Mouse (Mus musculus) neural tube, embryonic 12.5 days (tissue): Measurements from ENCODE around the gene Slc16a6. TPM values are rescaled to one million over a fixed set of nuclear protein-coding genes. Genes with fewer than 3 reads are reported as not detected.

ENCODE experiments used
- ATAC-seq: fragments of 200-750 bp; cut with Nextera tagmentation; 2 replicates; pipeline ENCODE4 v1.8.0; 2017; ENCODE audit warnings: low read depth, mild to moderate bottlenecking, moderate TSS enrichment, moderate library complexity; ENCODE audit not compliant: low FRiP score
- H3K27ac ChIP-seq: fragments of 300-500 bp; sonication (generic); 2 replicates; pipeline ENCODE4 v1.5.1; 2016
- H3K27me3 ChIP-seq: fragments of 300-500 bp; sonication (generic); replicated peaks from 2 replicates; pipeline ENCODE4 v1.6.1; 2016; ENCODE audit warnings: mild to moderate bottlenecking
- H3K36me3 ChIP-seq: fragments of 300-500 bp; sonication (generic); 2 replicates; pipeline ENCODE4 v1.6.1; 2016; ENCODE audit warnings: mild to moderate bottlenecking
- H3K4me1 ChIP-seq: fragments of 300-500 bp; sonication (generic); 2 replicates; pipeline ENCODE4 v1.6.1; 2016
- H3K4me2 ChIP-seq: fragments of 300-500 bp; sonication (generic); replicated peaks from 2 replicates; pipeline ENCODE4 v1.6.1; 2016; ENCODE audit warnings: mild to moderate bottlenecking
- H3K4me3 ChIP-seq: fragments of 300-500 bp; sonication (generic); 2 replicates; pipeline ENCODE4 v1.5.1; 2016
- H3K9ac ChIP-seq: fragments of 300-500 bp; sonication (generic); 2 replicates; pipeline ENCODE4 v1.6.1; 2016; ENCODE audit warnings: mild to moderate bottlenecking
- H3K9me3 ChIP-seq: fragments of 300-500 bp; sonication (generic); 2 replicates; pipeline ENCODE4 v1.6.1; 2016; ENCODE audit warnings: mild to moderate bottlenecking
- WGBS: fragments of 180-500 bp; shearing (Covaris S2); methylation state at CpG from one replicate; pipeline ENCODE4 v1.1.7; 2016; 5-methylcytosine and 5-hydroxymethylcytosine counted together
- polyA plus RNA-seq: library from polyadenylated mRNA; unstranded; fragments of >200 nt; fragmentation: Nextera tagmentation; extraction: Ambion mirVana; gene quantifications from 2 replicates; pipeline ENCODE4 v1.2.1, GENCODE M21; 2016

The Slc16a6 gene
- polyA plus RNA-seq, 1 experiment from 2014 or later: 4.0 TPM

DNA sequence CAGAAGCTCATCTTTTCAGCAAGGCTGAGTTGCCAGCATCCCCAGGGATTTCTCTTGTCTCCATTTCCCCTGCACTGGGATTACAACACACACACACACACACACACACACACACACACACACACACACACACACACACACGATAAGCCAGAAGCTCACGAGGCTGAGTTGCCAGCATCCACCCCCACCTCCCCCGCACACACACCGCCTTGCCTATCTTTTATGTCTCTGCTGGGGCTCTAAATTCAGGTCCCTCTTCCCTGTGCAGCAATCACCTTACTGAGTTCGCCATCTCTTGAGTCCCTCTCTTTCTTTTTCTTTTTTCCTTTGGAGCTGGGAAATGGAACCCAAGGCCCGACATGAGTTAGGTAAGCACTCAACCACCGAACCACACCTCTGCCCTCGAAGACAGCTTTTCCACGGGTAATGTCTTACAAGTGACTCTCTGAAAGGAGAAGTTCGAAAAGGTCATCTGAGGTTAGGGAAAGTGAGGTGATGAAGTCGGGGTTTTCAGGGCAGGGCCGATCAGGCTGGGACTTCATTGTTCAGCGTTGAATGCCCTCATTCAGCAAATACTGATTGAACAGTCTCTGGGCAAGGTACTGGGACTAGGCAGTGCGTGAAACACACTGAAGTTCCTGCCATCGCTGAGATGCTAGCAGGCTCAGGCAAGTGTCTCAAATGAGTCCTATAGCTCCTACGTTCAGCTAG lies 6.3 kb upstream of the Slc16a6 start:
- no peaks in the 10 kb centered on the region for H3K36me3 ChIP-seq
- H3K4me1 ChIP-seq: peaks cover 22% of the 10 kb centered on the region
- WGBS: 46% methylated on average over 16 of the region's 16 CpGs
- H3K27ac ChIP-seq: no peak overlapping the region
- H3K9ac ChIP-seq: no peak overlapping the region
- no peak for ATAC-seq
- no peaks in the 10 kb centered on the region for H3K9me3 ChIP-seq
- no peak overlapping the region for H3K4me3 ChIP-seq
- no peak overlapping the region for H3K4me2 ChIP-seq
- no peaks in the 10 kb centered on the region; the same call in 1 of the 2 replicates for H3K27me3 ChIP-seq

- Histone ChIP-seq H3K4me3 (no peak overlapping the region), H3K4me1 (peaks cover 26% of the 10 kb centered on the region), H3K27me3 (no peaks in the 10 kb centered on the region; the same call in 1 of the 2 replicates), H3K27ac (no peak overlapping the region), H3K4me2 (no peak overlapping the region), H3K9me3 (no peaks in the 10 kb centered on the region), H3K36me3 (no peaks in the 10 kb centered on the region), H3K9ac (no peak overlapping the region)
- WGBS: 60% methylated on average over 16 of the region's 16 CpGs
- ATAC-seq: no peak
Measured at GRCm38 (mm10) chr11:109477606-109478380, 4.4 kb upstream of the Slc16a6 start.

- H3K4me3 ChIP-seq: no peak overlapping the region
- 40% methylated on average over 6 of the region's 6 CpGs for WGBS
- no peaks in the 10 kb centered on the region; the same call in 1 of the 2 replicates for H3K27me3 ChIP-seq
- no peaks in the 10 kb centered on the region for H3K36me3 ChIP-seq
- H3K27ac ChIP-seq: no peak overlapping the region
- H3K4me1 ChIP-seq: peaks cover 33% of the 10 kb centered on the region
- no peaks in the 10 kb centered on the region for H3K9me3 ChIP-seq
- no peak for ATAC-seq
- no peak overlapping the region for H3K9ac ChIP-seq
- 0 out of 2 replicates have a peak overlapping the region, but pooled peaks have one; percentile 14 for H3K4me2 ChIP-seq
Measured at GRCm38 (mm10) chr11:109476653-109477052, 3.3 kb upstream of the Slc16a6 start.

GRCm38 (mm10) chr11:109476241-109476640 lies 2.8 kb upstream of the Slc16a6 start:
- no peak for ATAC-seq
- no peaks in the 10 kb centered on the region; the same call in 1 of the 2 replicates for H3K27me3 ChIP-seq
- H3K4me1 ChIP-seq: peaks cover 36% of the 10 kb centered on the region
- WGBS: 11% methylated on average over 2 of the region's 2 CpGs
- no peak overlapping the region for H3K4me3 ChIP-seq
- no peaks in the 10 kb centered on the region for H3K9me3 ChIP-seq
- no peak overlapping the region for H3K27ac ChIP-seq
- no peak overlapping the region for H3K9ac ChIP-seq
- no peaks in the 10 kb centered on the region for H3K36me3 ChIP-seq
- H3K4me2 ChIP-seq: 0 out of 2 replicates have a peak overlapping the region, but pooled peaks have one; percentile 14

DNA sequence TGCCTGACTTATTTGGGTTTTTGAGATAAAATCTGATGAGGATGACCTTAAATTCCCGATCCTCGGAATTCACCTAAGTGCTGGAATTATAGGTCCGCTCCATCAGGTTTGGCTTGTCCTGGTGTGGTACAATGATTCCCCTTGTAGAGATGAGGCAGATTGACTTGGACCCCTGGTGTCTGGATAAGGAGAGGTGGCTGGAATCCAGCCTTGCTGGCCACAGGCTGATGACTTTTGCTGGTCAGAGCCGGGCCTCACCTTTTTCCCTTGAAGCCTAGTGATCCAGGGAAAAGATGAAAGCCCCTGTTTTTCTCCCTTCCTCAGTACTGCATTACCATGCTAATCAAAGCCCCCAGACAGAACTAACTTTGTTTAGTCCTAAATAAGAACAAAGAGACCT lies 2.3 kb upstream of the Slc16a6 start:
- H3K36me3 ChIP-seq: no peaks in the 10 kb centered on the region

DNA sequence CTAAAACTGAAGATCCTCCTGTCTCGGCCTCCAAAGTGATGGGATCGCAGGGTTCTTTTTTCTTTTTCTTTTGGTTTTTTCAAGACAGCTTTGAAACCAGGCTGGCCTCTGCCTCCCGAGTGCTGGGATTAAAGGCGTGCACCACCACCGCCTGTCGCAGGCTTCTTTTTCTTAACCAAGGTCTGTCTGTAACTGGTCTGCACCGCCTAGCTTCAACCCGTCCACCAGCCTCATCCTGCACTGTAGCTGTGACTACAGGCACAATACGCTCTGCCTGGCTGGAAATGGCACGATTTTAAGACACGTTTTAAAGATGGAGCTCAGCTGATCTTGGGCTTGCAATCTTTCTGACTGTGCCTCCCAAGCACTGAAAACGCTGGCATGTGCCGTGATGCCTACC lies 1.4 kb upstream of the Slc16a6 start:
- Histone ChIP-seq H3K9ac (no peak overlapping the region), H3K4me1 (peaks cover 33% of the 10 kb centered on the region), H3K36me3 (no peaks in the 10 kb centered on the region), H3K4me2 (no peak overlapping the region), H3K9me3 (no peaks in the 10 kb centered on the region), H3K4me3 (no peak overlapping the region), H3K27me3 (no peaks in the 10 kb centered on the region; the same call in 1 of the 2 replicates), H3K27ac (no peak overlapping the region)
- 80% methylated on average over 13 of the region's 13 CpGs for WGBS
- no peak for ATAC-seq

More for the DNA sequence above, 2.3 kb upstream of the Slc16a6 start:
- ATAC-seq: no peak
- H3K27ac ChIP-seq: no peak overlapping the region
- H3K9me3 ChIP-seq: no peaks in the 10 kb centered on the region
- peaks cover 36% of the 10 kb centered on the region for H3K4me1 ChIP-seq
- no peak overlapping the region for H3K9ac ChIP-seq
- 0 out of 2 replicates have a peak overlapping the region, but pooled peaks have one; percentile 14 for H3K4me2 ChIP-seq
- WGBS: 71% methylated on average over 4 of the region's 4 CpGs
- no peak overlapping the region for H3K4me3 ChIP-seq
- no peaks in the 10 kb centered on the region; the same call in 1 of the 2 replicates for H3K27me3 ChIP-seq

DNA sequence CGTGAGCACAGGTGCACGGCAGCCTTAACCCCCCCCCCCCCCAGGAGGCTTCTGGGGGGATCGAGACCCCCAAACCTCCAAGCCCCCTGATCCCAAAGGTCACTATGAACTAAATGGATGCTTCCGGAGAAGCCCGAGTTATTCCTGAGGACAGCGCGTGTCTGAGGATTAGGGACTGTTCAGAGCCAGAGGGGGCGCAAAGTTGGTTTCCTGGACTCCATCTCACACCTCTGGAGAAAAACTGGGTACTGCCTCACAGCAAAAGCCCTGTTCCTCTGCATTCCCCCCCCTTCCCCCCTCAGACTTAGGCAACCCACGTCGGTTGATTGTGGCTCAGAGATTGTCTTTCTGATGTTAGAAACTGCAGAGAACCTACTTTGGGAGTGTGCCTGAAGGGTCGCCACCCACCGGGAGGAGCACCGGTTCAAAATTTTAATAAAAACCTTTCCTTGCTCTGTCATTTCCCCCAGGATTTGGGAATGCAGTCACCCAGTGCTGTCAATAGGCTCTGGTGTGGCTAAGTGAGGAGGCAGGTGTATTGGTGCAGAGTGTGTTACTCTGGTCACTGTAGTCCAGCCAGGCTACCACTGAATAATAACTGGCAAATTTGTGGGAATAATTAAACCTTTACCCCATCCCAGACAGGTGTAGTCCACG lies 816 bp upstream of the Slc16a6 start:
- 12% methylated on average over 14 of the region's 14 CpGs for WGBS
- Histone ChIP-seq H3K27ac (peak overlapping the region; percentile 86), H3K4me3 (peak overlapping the region; percentile 75), H3K9ac (peak overlapping the region; percentile 96), H3K9me3 (no peaks in the 10 kb centered on the region), H3K4me1 (peaks cover 33% of the 10 kb centered on the region), H3K4me2 (peak overlapping the region; percentile 93), H3K27me3 (no peaks in the 10 kb centered on the region; the same call in 1 of the 2 replicates), H3K36me3 (no peaks in the 10 kb centered on the region)
- ATAC-seq: peak; percentile 37

- no peak for ATAC-seq
- Histone ChIP-seq H3K4me2 (peak overlapping the region; percentile 93), H3K27ac (peak overlapping the region; percentile 86), H3K9ac (peak overlapping the region; percentile 96), H3K4me1 (peaks cover 30% of the 10 kb centered on the region), H3K9me3 (no peaks in the 10 kb centered on the region), H3K4me3 (peak overlapping the region; percentile 75), H3K27me3 (no peaks in the 10 kb centered on the region; the same call in 1 of the 2 replicates), H3K36me3 (no peaks in the 10 kb centered on the region)
- 0% methylated on average over 12 of the region's 13 CpGs for WGBS
Measured at GRCm38 (mm10) chr11:109472821-109473170, 602 bp downstream of the Slc16a6 start.

DNA sequence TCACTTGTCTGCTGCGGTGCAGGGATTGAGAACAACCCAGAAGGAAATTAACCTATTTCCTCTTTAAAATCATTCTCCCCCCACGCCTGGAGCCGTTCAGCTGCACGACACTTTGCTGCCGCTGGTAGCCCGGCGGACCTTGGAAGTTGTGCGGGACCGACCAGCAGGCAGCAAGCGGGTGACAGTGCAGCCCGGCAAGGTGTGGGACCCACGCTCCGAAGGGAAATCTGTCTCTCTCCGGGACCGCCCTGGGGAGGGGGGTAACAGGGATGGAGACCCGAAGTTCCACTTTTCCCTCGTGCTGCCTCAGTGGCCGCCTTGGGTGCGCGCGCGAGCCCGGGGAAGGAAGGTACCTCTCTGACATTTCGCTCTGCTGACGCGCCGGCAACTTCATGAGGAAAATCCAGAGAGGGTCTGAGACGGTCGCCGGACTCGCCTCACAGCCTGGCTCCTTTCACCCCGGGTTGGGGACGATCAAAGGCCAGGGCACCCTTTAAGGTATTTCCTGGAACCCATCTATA lies 1.2 kb downstream of the Slc16a6 start:
- Histone ChIP-seq H3K4me1 (peaks cover 24% of the 10 kb centered on the region), H3K9ac (peak overlapping the region; percentile 96), H3K27ac (no peak overlapping the region; the same call in 1 of the 2 replicates), H3K4me3 (peak overlapping the region; percentile 75), H3K27me3 (no peaks in the 10 kb centered on the region; the same call in 1 of the 2 replicates), H3K4me2 (peak overlapping the region; percentile 93), H3K36me3 (no peaks in the 10 kb centered on the region), H3K9me3 (no peaks in the 10 kb centered on the region)
- ATAC-seq: no peak; the same call in 1 of the 2 replicates
- WGBS: 0% methylated on average over 33 of the region's 33 CpGs

DNA sequence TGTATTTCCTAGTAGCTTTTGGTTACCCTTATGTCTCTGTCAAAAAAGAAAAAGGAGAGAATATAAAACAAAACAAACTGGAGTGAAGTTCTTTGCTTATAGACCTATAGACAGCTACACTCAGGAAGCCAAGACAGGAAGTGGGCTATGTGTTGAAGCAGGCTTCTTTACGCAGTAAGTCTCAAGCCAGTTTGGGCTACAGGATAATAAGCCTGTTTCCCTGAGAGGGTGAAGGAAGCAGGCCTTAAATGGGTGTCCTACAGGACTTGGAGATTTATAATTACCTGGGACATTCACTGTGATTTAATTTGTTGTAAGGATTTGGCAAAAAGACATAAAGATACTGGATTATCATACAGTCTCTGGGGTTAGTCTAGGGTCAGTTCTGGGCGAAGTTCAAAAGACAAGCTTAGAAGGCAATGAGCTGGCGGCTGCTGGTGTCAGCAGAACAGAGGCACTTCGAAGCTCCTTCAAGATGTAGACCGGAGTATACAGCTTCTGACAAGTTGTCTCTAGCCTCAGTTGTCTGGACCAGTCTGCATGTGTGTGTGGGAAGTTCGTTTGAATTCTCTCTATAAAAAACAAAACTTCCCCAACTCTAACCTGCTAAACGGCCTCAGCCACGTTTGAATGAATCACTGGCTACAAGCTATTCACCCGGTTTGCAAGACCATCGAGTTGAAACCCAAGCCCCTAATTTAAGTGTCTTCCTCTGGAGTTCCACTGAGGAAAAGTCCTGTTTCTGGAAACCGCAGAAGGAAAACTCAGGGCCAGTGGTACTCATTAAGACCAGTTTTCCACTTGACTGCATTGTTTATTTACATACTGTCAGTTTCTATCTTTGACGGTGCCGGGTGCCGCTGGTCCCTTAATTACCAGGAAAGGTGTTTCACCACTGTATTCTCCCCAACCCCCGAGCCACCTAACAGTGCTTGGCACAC lies 2.2 kb downstream of the Slc16a6 start:
- Histone ChIP-seq H3K4me1 (peaks cover 17% of the 10 kb centered on the region), H3K36me3 (no peaks in the 10 kb centered on the region), H3K9ac (no peak overlapping the region), H3K4me2 (peak overlapping the region; percentile 93), H3K27me3 (no peaks in the 10 kb centered on the region; the same call in 1 of the 2 replicates), H3K27ac (no peak overlapping the region), H3K9me3 (no peaks in the 10 kb centered on the region), H3K4me3 (no peak overlapping the region)
- ATAC-seq: no peak
- WGBS: 36% methylated on average over 15 of the region's 15 CpGs

DNA sequence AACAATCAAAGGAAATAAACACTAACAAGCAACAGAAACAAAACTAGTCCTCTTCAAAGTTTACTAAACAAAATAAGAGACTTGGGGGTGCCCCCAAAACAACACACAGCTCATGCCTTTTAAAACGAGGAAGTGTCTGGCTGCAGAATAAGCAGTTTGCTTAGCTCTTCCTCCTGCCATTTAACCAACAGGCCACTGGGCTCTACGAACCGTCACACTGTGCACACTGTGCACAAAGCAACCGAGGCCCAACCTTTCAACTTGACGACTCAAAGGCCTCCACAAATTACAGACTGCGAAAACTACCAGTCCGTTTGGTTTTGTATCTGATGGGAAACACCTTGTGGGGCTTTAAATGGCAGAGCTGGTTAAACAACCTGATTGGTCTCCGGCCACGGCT lies 3.2 kb downstream of the Slc16a6 start:
- no peaks in the 10 kb centered on the region for H3K36me3 ChIP-seq
- no peak overlapping the region for H3K27ac ChIP-seq
- H3K4me2 ChIP-seq: no peak overlapping the region
- no peak overlapping the region for H3K9ac ChIP-seq
- H3K4me3 ChIP-seq: no peak overlapping the region
- no peaks in the 10 kb centered on the region; the same call in 1 of the 2 replicates for H3K27me3 ChIP-seq
- ATAC-seq: no peak
- H3K9me3 ChIP-seq: no peaks in the 10 kb centered on the region
- peaks cover 14% of the 10 kb centered on the region for H3K4me1 ChIP-seq
- 74% methylated on average over 9 of the region's 9 CpGs for WGBS
